Mouse (Mus musculus) thymus, adult 2 months (tissue): ENCODE results near the gene Ftsj1.

ENCODE experiments used
- CTCF ChIP-seq: fragments of 200-500 bp; IDR thresholded peaks from 2 replicates; pipeline ENCODE4 v1.5.1; 2012; ENCODE audit warnings: mild to moderate bottlenecking, control low read depth, low read length, moderate library complexity, borderline replicate concordance; ENCODE audit not compliant: control insufficient read depth, poor library complexity, insufficient read depth; ENCODE audit errors: extremely low read depth
- POLR2A ChIP-seq: fragments of 200-500 bp; IDR thresholded peaks from 2 replicates; pipeline ENCODE4 v1.6.1; 2012; ENCODE audit warnings: mild to moderate bottlenecking, low read length, control low read depth, moderate library complexity; ENCODE audit not compliant: control insufficient read depth, poor library complexity, insufficient read depth; ENCODE audit errors: extremely low read depth

DNA sequence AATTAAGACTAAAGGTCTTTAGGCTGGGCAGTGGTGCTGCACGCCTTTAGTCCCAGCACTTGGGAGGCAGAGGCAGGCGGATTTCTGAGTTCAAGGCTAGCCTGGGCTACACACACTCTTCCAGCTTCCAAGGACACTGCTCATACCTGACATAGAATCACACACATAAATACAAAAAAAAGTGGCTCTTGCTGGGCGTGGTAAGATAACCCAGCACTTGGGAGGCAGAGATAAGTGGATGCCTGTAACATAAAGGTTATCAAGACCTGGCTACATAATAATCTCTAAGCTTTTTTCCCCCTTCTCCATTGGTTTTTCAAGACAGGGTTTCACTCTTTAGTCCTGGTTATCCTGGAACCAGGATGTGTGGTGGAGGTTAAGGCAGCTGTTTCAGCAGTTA lies 18.6 kb downstream of the Ftsj1 start:
- no peak for TF ChIP-seq POLR2A
- TF ChIP-seq CTCF: no peak
